In the genomic region with DNA sequence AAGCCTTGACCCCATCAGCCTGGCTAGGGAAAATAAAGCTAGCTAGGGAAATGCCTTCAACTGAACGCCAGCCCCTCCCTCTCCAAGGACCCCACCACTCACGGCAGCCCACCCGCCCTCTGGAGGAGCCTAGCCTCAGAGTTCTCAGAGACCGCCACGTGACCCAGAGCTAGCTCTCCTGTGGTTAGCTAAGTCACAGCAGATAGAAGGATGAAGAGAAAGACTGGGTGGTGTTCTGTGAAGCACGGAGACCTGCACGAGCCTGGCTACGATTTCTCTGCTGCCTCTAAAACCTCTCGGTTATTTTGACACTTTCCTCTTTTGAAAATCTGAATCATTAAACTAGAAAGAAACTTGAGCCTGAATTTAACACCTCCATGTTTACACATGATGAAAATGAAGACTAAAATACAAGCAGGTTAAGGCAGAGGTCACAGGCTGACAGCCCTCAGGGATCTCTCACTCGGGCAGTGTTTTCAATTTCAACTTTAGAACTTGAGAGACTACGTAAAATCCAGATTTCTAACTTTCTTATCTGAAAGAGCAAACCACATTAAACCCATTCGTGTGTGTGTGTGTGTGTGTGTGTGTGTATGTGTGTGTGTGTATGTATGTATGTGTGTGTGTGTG, we compare ENCODE assay signal across 7 mouse cellular contexts. TPM values are rescaled to one million over a fixed set of nuclear protein-coding genes. Genes with fewer than 3 reads are reported as not detected.
A peak's percentile ranks its signal among the peaks of the same experiment; 100 is the strongest.
DNase-seq lines count a peak whose midpoint lies in the region; ATAC-seq lines count a peak whose summit lies in the region.

No protein-coding gene starts in this region.

- no peaks in the 10 kb centered on the region for H3K27me3 ChIP-seq in midbrain, embryonic 10.5 days (ENCODE audit: low read depth, poor library complexity, severe bottlenecking)
- no peaks in the 10 kb centered on the region for H3K27me3 ChIP-seq in midbrain, embryonic 16.5 days (ENCODE audit: control insufficient read depth, insufficient read depth, low read depth, low read length)
- H3K27me3 ChIP-seq in embryonic facial prominence, embryonic 12.5 days: no peaks in the 10 kb centered on the region
- H3K27me3 ChIP-seq in liver, embryonic 11.5 days (replicated peaks; ENCODE audit: control insufficient read depth, insufficient read depth, low read length): no peaks in the 10 kb centered on the region

- no peak overlapping the region for H3K4me2 ChIP-seq in midbrain, embryonic 16.5 days (ENCODE audit: low read length)
- peak overlapping the region; percentile 11; the same call in 1 of the 2 replicates for H3K4me2 ChIP-seq in embryonic facial prominence, embryonic 12.5 days (replicated peaks)
- peak overlapping the region; percentile 28 for H3K4me2 ChIP-seq in liver, embryonic 11.5 days

- H3K27ac ChIP-seq in midbrain, embryonic 10.5 days (replicated peaks): no peak overlapping the region
- no peak overlapping the region for H3K27ac ChIP-seq in midbrain, embryonic 16.5 days (ENCODE audit: low read length)
- 0 out of 2 replicates have a peak overlapping the region, but pooled peaks have one; percentile 17 for H3K27ac ChIP-seq in embryonic facial prominence, embryonic 12.5 days
- H3K27ac ChIP-seq in liver, embryonic 11.5 days (ENCODE audit: low read depth, low read length): no peak overlapping the region

- H3K9me3 ChIP-seq in midbrain, embryonic 10.5 days (replicated peaks): no peaks in the 10 kb centered on the region
- no peaks in the 10 kb centered on the region for H3K9me3 ChIP-seq in midbrain, embryonic 16.5 days (replicated peaks; ENCODE audit: control insufficient read depth, low read length, poor library complexity, severe bottlenecking)
- H3K9me3 ChIP-seq in embryonic facial prominence, embryonic 12.5 days: no peaks in the 10 kb centered on the region
- no peaks in the 10 kb centered on the region for H3K9me3 ChIP-seq in liver, embryonic 11.5 days (ENCODE audit: control insufficient read depth, low read length)

- intact Hi-C loops in gastrocnemius, postnatal 14 days (cut with DNase I; ENCODE audit: low total_unique reads): loop anchor here (10.0 kb wide), 1 partner anchor 66 kb away; no protein-coding TSS in a partner anchor

- H3K4me3 ChIP-seq in midbrain, embryonic 10.5 days: no peak overlapping the region
- H3K4me3 ChIP-seq in midbrain, embryonic 16.5 days (ENCODE audit: low read depth, low read length): no peak overlapping the region
- no peak overlapping the region for H3K4me3 ChIP-seq in embryonic facial prominence, embryonic 12.5 days
- 0 out of 2 replicates have a peak overlapping the region, but pooled peaks have one; percentile 14 for H3K4me3 ChIP-seq in liver, embryonic 11.5 days (ENCODE audit: low read depth, low read length)

- no peak overlapping the region for H3K9ac ChIP-seq in midbrain, embryonic 16.5 days (ENCODE audit: low read depth, low read length)
- no peak overlapping the region for H3K9ac ChIP-seq in embryonic facial prominence, embryonic 12.5 days
- 0 out of 2 replicates have a peak overlapping the region, but pooled peaks have one; percentile 6 for H3K9ac ChIP-seq in liver, embryonic 11.5 days (ENCODE audit: low read depth, low read length)

- 24% methylated on average over 12 of the region's 12 CpGs for WGBS in midbrain, embryonic 10.5 days
- WGBS in midbrain, embryonic 16.5 days: 24% methylated on average over 12 of the region's 12 CpGs
- WGBS in embryonic facial prominence, embryonic 12.5 days: 10% methylated on average over 12 of the region's 12 CpGs
- WGBS in liver, embryonic 11.5 days: 11% methylated on average over 12 of the region's 12 CpGs

- H3K36me3 ChIP-seq in midbrain, embryonic 10.5 days: peaks cover 8% of the 10 kb centered on the region; the same call in 1 of the 2 replicates
- H3K36me3 ChIP-seq in midbrain, embryonic 16.5 days (ENCODE audit: control insufficient read depth, insufficient read depth, low read length): no peaks in the 10 kb centered on the region
- no peaks in the 10 kb centered on the region; the same call in 1 of the 2 replicates for H3K36me3 ChIP-seq in embryonic facial prominence, embryonic 12.5 days
- peaks cover 3% of the 10 kb centered on the region; the same call in 1 of the 2 replicates for H3K36me3 ChIP-seq in liver, embryonic 11.5 days (ENCODE audit: control insufficient read depth, insufficient read depth, low read length)

- peak; percentile 55 for DNase-seq in midbrain, embryonic 10.5 days (ENCODE audit: low spot score)
- no peak for DNase-seq in liver, embryonic 11.5 days (ENCODE audit: low spot score)
- peak; percentile 70 for DNase-seq in thymus, postnatal 25 days
- no peak for DNase-seq in ovary, adult 18-20 months (ENCODE audit: low spot score)
- DNase-seq in gastrocnemius, postnatal 14 days: no peak

- peaks cover 13% of the 10 kb centered on the region for H3K4me1 ChIP-seq in midbrain, embryonic 10.5 days
- peaks cover 12% of the 10 kb centered on the region for H3K4me1 ChIP-seq in midbrain, embryonic 16.5 days (ENCODE audit: control insufficient read depth, insufficient read depth, low read length)
- H3K4me1 ChIP-seq in embryonic facial prominence, embryonic 12.5 days: peaks cover 14% of the 10 kb centered on the region
- peaks cover 14% of the 10 kb centered on the region for H3K4me1 ChIP-seq in liver, embryonic 11.5 days (replicated peaks; ENCODE audit: control insufficient read depth, insufficient read depth, low read length)

- no peak for ATAC-seq in midbrain, embryonic 16.5 days
- ATAC-seq in embryonic facial prominence, embryonic 12.5 days (ENCODE audit: insufficient number of reproducible peaks, insufficient read depth, low FRiP score, low TSS enrichment): no peak; the same call in 1 of the 2 replicates
- peak; percentile 77 for ATAC-seq in liver, embryonic 11.5 days (replicated peaks; ENCODE audit: low FRiP score)

RNA-seq across cellular contexts. Expression of a gene that starts 8.3 kb away (rescaled TPM):
- 8.4 and 9.3 TPM in 2 replicates for polyA plus RNA-seq in midbrain, embryonic 10.5 days (2016; fragmentation: Nextera tagmentation; extraction: Ambion mirVana)
- polyA plus RNA-seq in midbrain, embryonic 16.5 days (2015; fragmentation: Nextera tagmentation; extraction: Ambion mirVana): 12.7 and 13.7 TPM in 2 replicates
- polyA plus RNA-seq in embryonic facial prominence, embryonic 12.5 days (2016; fragmentation: Nextera tagmentation; extraction: Ambion mirVana): 25.0 and 29.2 TPM in 2 replicates
- 13.1 and 16.6 TPM in 2 replicates for polyA plus RNA-seq in liver, embryonic 11.5 days (2014; fragmentation: Nextera tagmentation; extraction: Ambion mirVana)
- 10 to 100 TPM; 14.7 to 15.3 TPM for total RNA-seq in gastrocnemius, postnatal 14 days (2021)

Comparison
In these comparisons a context has a peak if more than half of its experiments do, and no peak if none do; other contexts are left out.
1. DNase-seq: peak in midbrain, embryonic 10.5 days (single experiment) and thymus, postnatal 25 days (single experiment); none in liver, embryonic 11.5 days (single experiment), ovary, adult 18-20 months (single experiment) and gastrocnemius, postnatal 14 days (single experiment).